Mouse (Mus musculus): Measurements from ENCODE around the gene Olfr1290. TPM values are rescaled to one million over a fixed set of nuclear protein-coding genes. Genes with fewer than 3 reads are reported as not detected.

The Olfr1290 gene
- total RNA-seq (2021) = not detected
- long read RNA-seq, experiment 1 = 0 reads
- long read RNA-seq, experiment 2 = 0 reads

DNA sequence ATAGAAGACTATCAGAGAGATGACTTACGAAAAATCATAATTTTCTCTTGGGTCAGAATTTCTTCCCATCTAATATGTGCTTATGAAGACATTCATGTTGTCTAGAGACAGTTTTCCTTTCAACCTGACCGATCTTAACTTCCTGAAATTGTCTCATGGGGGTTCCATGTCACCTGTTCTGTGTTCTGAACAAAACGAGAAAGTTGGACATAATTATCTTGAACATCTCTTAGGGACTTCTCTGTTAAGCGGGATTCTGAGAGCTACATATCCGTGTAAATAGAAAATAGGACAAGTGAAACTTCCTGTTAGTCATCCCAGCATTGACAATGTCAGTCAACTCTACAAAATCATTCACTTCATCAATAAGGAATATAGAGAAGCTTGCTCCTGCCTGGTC, at the start of gene Olfr1290:
Gene Olfr1290, minus strand, starts transcription at position 101 of the 400 bp plus-strand sequence.
- no peak for DNase-seq

DNA sequence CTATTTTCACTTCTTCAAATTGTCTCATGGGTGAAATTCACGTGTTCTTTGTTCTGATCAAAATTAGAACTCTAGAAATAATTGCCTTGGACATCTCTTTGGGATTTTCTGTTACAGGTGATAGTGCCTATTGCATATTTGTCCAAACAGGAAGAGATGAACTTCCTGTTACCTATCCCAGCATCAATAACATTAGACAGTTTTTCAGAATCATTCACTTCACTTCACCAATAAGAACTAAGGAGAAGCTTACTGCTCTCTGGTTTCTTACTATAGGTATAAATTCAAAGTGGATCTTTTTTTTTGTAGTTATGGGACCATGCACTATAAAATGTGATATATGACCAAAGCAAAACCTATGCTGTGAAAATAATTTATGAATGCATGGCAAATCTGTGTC, 46.6 kb upstream of the Olfr1290 start, which contains the start of gene Olfr1294:
Gene Olfr1294, minus strand, starts transcription at position 101 of the 400 bp plus-strand sequence.
- no peak for DNase-seq

DNA sequence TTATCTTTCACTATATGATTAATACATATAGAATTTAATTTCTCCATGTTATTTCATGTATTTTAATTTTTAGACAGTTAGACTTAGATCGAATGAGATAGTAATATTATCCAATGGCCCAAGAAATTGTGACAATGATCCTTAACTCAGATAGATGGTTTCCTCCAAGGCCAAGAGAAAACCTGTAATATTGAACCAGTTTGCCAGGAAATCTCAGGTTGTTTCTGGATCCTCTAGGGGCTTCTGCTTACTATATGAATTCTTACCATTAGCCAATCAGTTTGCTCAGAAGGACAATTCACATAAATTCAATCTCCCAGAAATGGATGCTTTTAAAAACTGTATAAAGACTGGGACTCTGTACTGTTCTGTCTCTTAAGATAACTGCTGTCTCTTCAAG, 31.3 kb upstream of the Olfr1290 start, which contains the start of gene Olfr1293-ps:
Gene Olfr1293-ps, plus strand, starts transcription at position 301 of the 400 bp plus-strand sequence.
- no peak for DNase-seq

DNA sequence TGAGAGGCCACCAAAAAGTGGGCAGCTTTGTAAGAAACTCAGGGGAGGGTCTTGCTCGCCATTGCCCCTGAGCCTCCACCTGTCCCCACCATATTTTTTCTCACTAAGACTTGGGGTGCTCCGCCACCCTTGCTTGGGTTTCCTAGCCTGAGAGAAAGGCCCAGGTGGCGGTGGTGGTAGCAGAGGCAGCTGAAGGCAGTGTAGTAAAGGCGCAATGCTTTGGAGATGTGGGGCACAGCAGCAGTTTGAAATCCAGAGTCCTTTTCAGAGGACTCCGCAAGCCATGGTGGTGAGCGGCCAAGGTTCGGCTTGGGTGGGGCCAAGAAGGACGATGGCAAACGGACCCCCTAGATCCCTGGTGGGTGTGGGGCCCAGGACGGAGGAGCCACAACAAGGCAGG, 23.8 kb upstream of the Olfr1290 start:
- no peak for DNase-seq

DNA sequence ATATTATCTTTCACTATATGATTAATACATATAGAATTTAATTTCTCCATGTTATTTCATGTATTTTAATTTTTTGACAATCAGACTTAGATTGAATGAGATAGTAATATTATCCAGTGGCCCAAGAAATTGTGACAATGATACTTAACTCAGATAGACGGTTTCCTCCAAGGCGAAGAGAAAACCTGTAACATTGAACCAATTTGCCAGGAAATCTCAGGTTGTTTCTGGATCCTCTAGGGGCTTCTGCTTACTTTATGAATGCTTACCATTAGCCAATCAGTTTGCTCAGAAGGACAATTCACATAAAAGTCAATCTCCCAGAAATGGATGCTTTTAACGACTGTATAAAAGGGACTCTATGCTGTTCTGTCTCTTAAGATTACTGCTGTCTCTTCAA, 3.3 kb upstream of the Olfr1290 start, which contains the start of gene Olfr1291-ps1:
Gene Olfr1291-ps1, plus strand, starts transcription at position 301 of the 400 bp plus-strand sequence.
- DNase-seq = no peak

DNA sequence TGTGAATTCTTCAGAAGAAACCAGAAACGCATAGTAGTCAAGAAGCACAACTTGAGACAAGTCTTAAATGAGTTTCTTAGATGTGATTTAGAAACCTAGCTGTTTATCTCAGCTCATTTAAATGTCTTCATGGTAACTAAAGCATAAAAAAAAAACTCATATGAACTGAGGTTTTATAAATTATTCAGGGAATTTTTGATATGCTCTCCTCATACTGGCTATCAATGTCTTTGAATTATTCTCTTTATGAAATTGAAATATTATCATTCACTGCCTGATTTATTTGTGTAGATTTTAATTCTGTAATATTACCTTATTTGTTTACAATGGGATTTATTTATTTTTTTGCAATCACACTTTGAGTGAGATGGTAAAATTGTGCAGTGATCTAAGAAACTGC, 13.1 kb downstream of the Olfr1290 start, which contains the start of gene Olfr1289:
Gene Olfr1289, plus strand, starts transcription at position 301 of the 400 bp plus-strand sequence.
- no peak for DNase-seq

DNA sequence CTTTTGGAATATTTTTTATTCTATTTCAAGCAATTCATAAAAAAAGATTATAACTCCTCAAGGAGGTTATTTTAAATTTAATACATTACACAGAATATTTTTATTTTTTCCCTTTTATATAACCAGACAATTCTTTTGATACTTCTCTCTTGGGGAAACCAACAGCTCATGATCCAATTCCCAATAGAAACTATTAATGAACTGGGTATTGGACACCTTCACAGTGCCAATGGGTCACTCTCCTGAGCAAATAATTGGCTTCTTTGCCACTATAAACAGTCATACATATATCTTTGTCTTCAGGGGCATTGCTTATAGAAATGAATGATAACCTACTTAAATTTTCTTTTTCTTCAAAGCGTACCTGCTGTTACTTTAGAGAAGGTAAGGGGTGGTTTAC, 19.8 kb downstream of the Olfr1290 start, which contains the start of gene Olfr1288:
Gene Olfr1288, plus strand, starts transcription at position 301 of the 400 bp plus-strand sequence.
- DNase-seq = no peak

DNA sequence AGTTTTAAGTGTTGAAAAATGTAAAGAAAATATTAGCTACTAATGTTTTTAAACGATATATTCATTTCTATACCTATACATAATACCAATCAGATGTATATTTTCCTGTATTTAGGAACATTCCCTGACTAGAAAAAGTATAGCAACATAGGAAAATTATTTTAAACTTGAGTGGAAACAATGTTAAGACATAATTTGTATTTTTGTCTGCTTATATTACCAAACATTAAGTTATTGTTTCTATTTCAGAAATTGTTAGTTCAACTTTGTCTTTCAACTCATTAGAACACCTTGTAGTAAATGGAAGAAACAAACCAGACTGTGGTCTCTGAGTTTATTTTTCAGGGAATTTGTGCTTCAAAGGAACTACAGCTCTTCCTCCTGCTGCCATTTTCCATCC, 44.8 kb downstream of the Olfr1290 start, which contains the start of gene Olfr1287:
Gene Olfr1287, plus strand, starts transcription at position 301 of the 400 bp plus-strand sequence.
- DNase-seq = no peak

Other genes starting within 250 kb of the Olfr1290 start
- gene Olfr1276, start 239.3 kb downstream of the Olfr1290 start, total RNA-seq (2021) = not detected
- not detected for gene Olfr1277, start 219.7 kb downstream of the Olfr1290 start, total RNA-seq (2021)
- not detected for gene Olfr1278, start 203.7 kb downstream of the Olfr1290 start, total RNA-seq (2021)
- gene Olfr1279, start 193.2 kb downstream of the Olfr1290 start, total RNA-seq (2021) = not detected
- gene Olfr1280, start 179.8 kb downstream of the Olfr1290 start, total RNA-seq (2021) = not detected
- gene Olfr1281, start 167.3 kb downstream of the Olfr1290 start, total RNA-seq (2021) = not detected
- gene Olfr1282, start 157.8 kb downstream of the Olfr1290 start, total RNA-seq (2021) = not detected
- gene Olfr1283, start 127.0 kb downstream of the Olfr1290 start, total RNA-seq (2021) = not detected
- not detected for gene Olfr1284, start 118.3 kb downstream of the Olfr1290 start, total RNA-seq (2021)
- not detected for gene Olfr1286, start 70.7 kb downstream of the Olfr1290 start, total RNA-seq (2021)
- gene Olfr1287, start 44.7 kb downstream of the Olfr1290 start, total RNA-seq (2021) = not detected
- not detected for gene Olfr1288, start 19.7 kb downstream of the Olfr1290 start, total RNA-seq (2021)
- gene Olfr1289, start 13.0 kb downstream of the Olfr1290 start, total RNA-seq (2021) = not detected
- not detected for gene Olfr1291-ps1, start 3.4 kb upstream of the Olfr1290 start, total RNA-seq (2021)
- not detected for gene Olfr1293-ps, start 31.4 kb upstream of the Olfr1290 start, total RNA-seq (2021)
- gene Olfr1294, start 46.5 kb upstream of the Olfr1290 start, total RNA-seq (2021) = not detected
- gene Olfr1295, start 75.9 kb upstream of the Olfr1290 start, total RNA-seq (2021) = not detected
- not detected for gene Olfr1297, start 132.7 kb upstream of the Olfr1290 start, total RNA-seq (2021)
- not detected for gene Olfr1298, start 155.4 kb upstream of the Olfr1290 start, total RNA-seq (2021)
- not detected for gene Olfr1299, start 167.6 kb upstream of the Olfr1290 start, total RNA-seq (2021)

Data from heart, adult 18-20 months (tissue).